In genomic region chr9:21181421-21182220, GRCm38 (mm10) we compare ENCODE assay signal across 8 mouse cellular contexts. TPM values are rescaled to one million over a fixed set of nuclear protein-coding genes. Genes with fewer than 3 reads are reported as not detected.
DNase-seq lines count a peak whose midpoint lies in the region; ATAC-seq and TF ChIP-seq lines count a peak whose summit lies in the region.

No protein-coding gene starts in this region.

- TF ChIP-seq CTCF in thymus, adult 2 months (IDR thresholded peaks at IDR 0.05; ENCODE audit: borderline replicate concordance, control insufficient read depth, extremely low read depth, insufficient read depth, low read length, poor library complexity) = no peak
- TF ChIP-seq CTCF in liver, adult 2 months (IDR thresholded peaks at IDR 0.05; ENCODE audit: low read depth, low read length) = no peak

- peaks cover 18% of the 10 kb centered on the region for H3K4me1 ChIP-seq in thymus, adult 2 months (replicated peaks; ENCODE audit: control insufficient read depth, insufficient read depth, low read length)
- H3K4me1 ChIP-seq in embryonic facial prominence, embryonic 11.5 days (ENCODE audit: control insufficient read depth, insufficient read depth, low read length) = peaks cover 2% of the 10 kb centered on the region; the same call in 1 of the 2 replicates
- H3K4me1 ChIP-seq in liver, adult 2 months (ENCODE audit: control insufficient read depth, insufficient read depth, low read length) = peaks cover 9% of the 10 kb centered on the region

- TF ChIP-seq POLR2A in thymus, adult 2 months (IDR thresholded peaks at IDR 0.05; ENCODE audit: control insufficient read depth, extremely low read depth, insufficient read depth, low read length, poor library complexity) = no peak
- TF ChIP-seq POLR2A in liver, adult 2 months (IDR thresholded peaks at IDR 0.05; ENCODE audit: extremely low read depth, insufficient read depth, low read length) = no peak

- WGBS in thymus, adult 2 months = 3% methylated on average over 45 of the region's 48 CpGs
- WGBS in embryonic facial prominence, embryonic 11.5 days = 5% methylated on average over 48 of the region's 48 CpGs
- WGBS in liver, adult 2 months = 25% methylated on average over 48 of the region's 48 CpGs

- H3K4me3 ChIP-seq in thymus, adult 2 months (ENCODE audit: control insufficient read depth, insufficient read depth, low read length) = peak overlapping the region; percentile 2; the same call in 1 of the 2 replicates
- H3K4me3 ChIP-seq in embryonic facial prominence, embryonic 11.5 days (ENCODE audit: low read depth, low read length) = peak overlapping the region; percentile 17; the same call in 1 of the 2 replicates
- H3K4me3 ChIP-seq in liver, adult 2 months (ENCODE audit: insufficient read depth, low read depth, low read length) = peak overlapping the region; percentile 62

- H3K9me3 ChIP-seq in embryonic facial prominence, embryonic 11.5 days (replicated peaks; ENCODE audit: control insufficient read depth, low read length) = no peaks in the 10 kb centered on the region

- H3K27ac ChIP-seq in thymus, adult 2 months (ENCODE audit: control insufficient read depth, insufficient read depth, low read length) = no peak overlapping the region
- H3K27ac ChIP-seq in embryonic facial prominence, embryonic 11.5 days (replicated peaks; ENCODE audit: low read depth, low read length) = no peak overlapping the region
- H3K27ac ChIP-seq in liver, adult 2 months (replicated peaks; ENCODE audit: insufficient read depth, low read depth, low read length) = no peak overlapping the region

- no peaks in the 10 kb centered on the region for H3K36me3 ChIP-seq in thymus, adult 2 months (ENCODE audit: control insufficient read depth, insufficient read depth, low read length)
- no peaks in the 10 kb centered on the region for H3K36me3 ChIP-seq in embryonic facial prominence, embryonic 11.5 days (replicated peaks; ENCODE audit: control insufficient read depth, insufficient read depth, low read depth, low read length)
- H3K36me3 ChIP-seq in liver, adult 2 months (ENCODE audit: control insufficient read depth, insufficient read depth, low read length) = no peaks in the 10 kb centered on the region

- no peak for ATAC-seq in embryonic facial prominence, embryonic 11.5 days (replicated peaks; ENCODE audit: insufficient number of reproducible peaks, low FRiP score, low TSS enrichment, low read depth)

- no peak for DNase-seq in thymus, adult 2 months
- DNase-seq in thymus, postnatal 36 days = no peak
- DNase-seq in embryonic facial prominence, embryonic 11.5 days (ENCODE audit: low spot score) = peak; percentile 46
- peak; percentile 54 to 56 for DNase-seq in heart, postnatal 36 days
- no peak for DNase-seq in liver, adult 2 months (ENCODE audit: extremely low read depth, low read depth, low spot score)
- peak; percentile 31 to 44 for DNase-seq in natural killer cell, adult 2 months (ENCODE audit: low spot score in 2 of 2)
- DNase-seq in layer of hippocampus, postnatal 10 days (ENCODE audit: low spot score in 2 of 2) = no peak
- no peak for DNase-seq in right cerebral cortex, adult 18-20 months

- no peaks in the 10 kb centered on the region for H3K79me2 ChIP-seq in liver, adult 2 months (ENCODE audit: control insufficient read depth, insufficient read depth, low read length)

- H3K9ac ChIP-seq in embryonic facial prominence, embryonic 11.5 days (replicated peaks; ENCODE audit: low read length) = peak overlapping the region; percentile 23
- H3K9ac ChIP-seq in liver, adult 2 months (ENCODE audit: low read depth, low read length) = peak overlapping the region; percentile 67

- H3K27me3 ChIP-seq in thymus, adult 2 months (ENCODE audit: control insufficient read depth, insufficient read depth, low read length) = no peaks in the 10 kb centered on the region
- peaks cover 3% of the 10 kb centered on the region; the same call in 1 of the 2 replicates for H3K27me3 ChIP-seq in embryonic facial prominence, embryonic 11.5 days (ENCODE audit: control insufficient read depth, insufficient read depth, low read length)
- H3K27me3 ChIP-seq in liver, adult 2 months (ENCODE audit: control insufficient read depth, insufficient read depth, low read length) = no peaks in the 10 kb centered on the region

- intact Hi-C loops in heart, postnatal 36 days (cut with DNase I) = no loop called here

- H3K4me2 ChIP-seq in embryonic facial prominence, embryonic 11.5 days (ENCODE audit: low read depth, low read length) = peak overlapping the region; percentile 39

RNA-seq across cellular contexts. Expression of gene Pde4a, which starts 16.1 kb away (rescaled TPM):
- polyA plus RNA-seq in thymus, adult 2 months (2012; rRNA removed) = 6.1 and 6.8 TPM in 2 replicates
- polyA plus RNA-seq in embryonic facial prominence, embryonic 11.5 days (2014; fragmentation: Nextera tagmentation; extraction: Ambion mirVana) = 3.8 and 4.7 TPM in 2 replicates
- 10 to 100 TPM; 45.9 to 52.0 TPM for total RNA-seq in heart, postnatal 36 days (2021)
- 1.0 and 1.5 TPM in 2 replicates for total RNA-seq in liver, adult 2 months (2014; rRNA removed)
- polyA plus RNA-seq in liver, adult 2 months (2012; rRNA removed) = 1.9 and 3.5 TPM in 2 replicates
- total RNA-seq in layer of hippocampus, postnatal 10 days (2021) = 10 to 100 TPM; 58.9 to 59.5 TPM

RNA-seq across cellular contexts. Expression of gene Cdc37, which starts 31.8 kb away (rescaled TPM):
- 91.1 and 92.5 TPM in 2 replicates for polyA plus RNA-seq in thymus, adult 2 months (2012; rRNA removed)
- 371 and 374 TPM in 2 replicates for polyA plus RNA-seq in embryonic facial prominence, embryonic 11.5 days (2014; fragmentation: Nextera tagmentation; extraction: Ambion mirVana)
- total RNA-seq in heart, postnatal 36 days (2021) = 100 to 1,000 TPM; 157 to 165 TPM
- 27.4 and 36.0 TPM in 2 replicates for total RNA-seq in liver, adult 2 months (2014; rRNA removed)
- polyA plus RNA-seq in liver, adult 2 months (2012; rRNA removed) = 41.2 and 41.8 TPM in 2 replicates
- 100 to 1,000 TPM; 136 to 139 TPM for total RNA-seq in layer of hippocampus, postnatal 10 days (2021)

RNA-seq across cellular contexts. Expression of gene Tyk2, which starts 50.6 kb away (rescaled TPM):
- polyA plus RNA-seq in thymus, adult 2 months (2012; rRNA removed) = 50.7 and 51.1 TPM in 2 replicates
- 5.4 and 7.1 TPM in 2 replicates for polyA plus RNA-seq in embryonic facial prominence, embryonic 11.5 days (2014; fragmentation: Nextera tagmentation; extraction: Ambion mirVana)
- total RNA-seq in heart, postnatal 36 days (2021) = 1 to 10 TPM; 8.2 to 9.6 TPM
- 9.3 and 16.4 TPM in 2 replicates for total RNA-seq in liver, adult 2 months (2014; rRNA removed)
- 18.2 and 21.0 TPM in 2 replicates for polyA plus RNA-seq in liver, adult 2 months (2012; rRNA removed)
- 10 to 100 TPM; 12.7 to 14.0 TPM for total RNA-seq in layer of hippocampus, postnatal 10 days (2021)

RNA-seq across cellular contexts. Expression of gene Keap1, which starts 57.5 kb away (rescaled TPM):
- 115 and 122 TPM in 2 replicates for polyA plus RNA-seq in thymus, adult 2 months (2012; rRNA removed)
- 23.2 and 27.1 TPM in 2 replicates for polyA plus RNA-seq in embryonic facial prominence, embryonic 11.5 days (2014; fragmentation: Nextera tagmentation; extraction: Ambion mirVana)
- total RNA-seq in heart, postnatal 36 days (2021) = 10 to 100 TPM; 41.9 to 43.1 TPM
- 29.5 and 37.3 TPM in 2 replicates for total RNA-seq in liver, adult 2 months (2014; rRNA removed)
- 69.1 and 76.4 TPM in 2 replicates for polyA plus RNA-seq in liver, adult 2 months (2012; rRNA removed)
- total RNA-seq in layer of hippocampus, postnatal 10 days (2021) = 10 to 100 TPM; 51.7 to 56.5 TPM

Comparison
In these comparisons a context has a peak if more than half of its experiments do, and no peak if none do; other contexts are left out.
1. DNase-seq: peak in embryonic facial prominence, embryonic 11.5 days (single experiment), heart, postnatal 36 days (2 of 2) and natural killer cell, adult 2 months (2 of 2); none in thymus, adult 2 months (single experiment), thymus, postnatal 36 days (0 of 2), liver, adult 2 months (single experiment), layer of hippocampus, postnatal 10 days (0 of 2) and right cerebral cortex, adult 18-20 months (single experiment).
2. H3K4me3 ChIP-seq: peak in every context shown above with its lines; median percentile 62 in liver, adult 2 months; 17 in embryonic facial prominence, embryonic 11.5 days; 2 in thymus, adult 2 months.
3. RNA of gene Pde4a, which starts 16.1 kb away (total RNA-seq): 58.9 to 59.5 TPM in layer of hippocampus, postnatal 10 days and 45.9 to 52.0 TPM in heart, postnatal 36 days; 1.0 to 1.5 TPM in liver, adult 2 months; every median in the first group is over 10 times any median in the second.